Mouse (Mus musculus): ENCODE data around the gene Wrap53.
A peak's percentile ranks its signal among the peaks of the same experiment; 100 is the strongest.

Gene Wrap53

GRCm38 (mm10) chr11:69600098-69600497 is 20.0 kb upstream of the Wrap53 start:
- peak; percentile 76 for DNase-seq

GRCm38 (mm10) chr11:69599436-69599835 is 19.4 kb upstream of the Wrap53 start:
- no peak for DNase-seq

GRCm38 (mm10) chr11:69594853-69595252 is 14.8 kb upstream of the Wrap53 start:
- no peak for DNase-seq

DNA sequence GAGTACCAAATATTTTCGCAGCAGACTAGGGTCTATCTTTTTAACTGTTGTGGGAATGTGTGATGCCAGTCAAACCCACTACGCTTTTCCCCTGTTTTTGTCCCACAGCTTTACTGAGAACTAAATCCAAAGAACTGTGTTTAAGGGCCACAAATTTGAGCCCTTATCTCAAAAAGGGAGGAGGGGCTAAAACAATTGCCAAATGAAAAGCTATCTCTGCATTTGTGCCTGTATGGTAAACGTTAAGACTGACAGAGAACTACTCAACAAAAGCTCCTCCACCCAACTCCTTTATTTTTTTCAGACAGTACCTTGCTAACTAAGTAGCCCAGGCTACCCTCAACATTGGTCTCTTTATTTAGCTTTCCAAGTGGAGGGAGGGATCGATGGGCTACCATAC is 12.7 kb upstream of the Wrap53 start:
- no peak for DNase-seq

GRCm38 (mm10) chr11:69591899-69592637 is 12.0 kb upstream of the Wrap53 start:
- peak; percentile 72 for DNase-seq

GRCm38 (mm10) chr11:69591424-69591823 is 11.4 kb upstream of the Wrap53 start:
- no peak for DNase-seq

- no peak for DNase-seq
Measured at GRCm38 (mm10) chr11:69590622-69591021, 10.6 kb upstream of the Wrap53 start.

DNA sequence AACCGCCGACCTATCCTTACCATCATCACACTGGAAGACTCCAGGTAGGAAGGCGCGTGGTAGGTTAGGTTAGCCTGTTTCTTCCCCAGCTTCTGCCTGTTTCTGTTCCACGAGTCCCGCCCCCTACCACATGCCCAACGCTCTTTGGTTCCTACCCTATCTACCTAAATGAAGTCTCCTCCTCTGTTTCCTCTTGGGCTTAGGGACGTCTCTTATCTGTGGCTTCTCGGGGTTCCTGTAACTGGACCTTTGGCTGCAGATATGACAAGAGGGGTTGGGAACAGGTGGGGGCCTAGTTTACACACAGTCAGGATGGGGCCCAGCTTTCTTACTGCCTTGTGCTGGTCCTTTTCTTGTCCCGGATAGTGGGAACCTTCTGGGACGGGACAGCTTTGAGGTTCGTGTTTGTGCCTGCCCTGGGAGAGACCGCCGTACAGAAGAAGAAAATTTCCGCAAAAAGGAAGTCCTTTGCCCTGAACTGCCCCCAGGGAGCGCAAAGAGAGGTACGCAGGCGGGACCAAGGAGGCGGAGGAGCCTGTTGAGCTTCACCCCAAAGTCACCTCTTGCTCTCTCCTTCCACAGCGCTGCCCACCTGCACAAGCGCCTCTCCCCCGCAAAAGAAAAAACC is 9.3 kb upstream of the Wrap53 start:
- DNase-seq: peak; percentile 16

DNA sequence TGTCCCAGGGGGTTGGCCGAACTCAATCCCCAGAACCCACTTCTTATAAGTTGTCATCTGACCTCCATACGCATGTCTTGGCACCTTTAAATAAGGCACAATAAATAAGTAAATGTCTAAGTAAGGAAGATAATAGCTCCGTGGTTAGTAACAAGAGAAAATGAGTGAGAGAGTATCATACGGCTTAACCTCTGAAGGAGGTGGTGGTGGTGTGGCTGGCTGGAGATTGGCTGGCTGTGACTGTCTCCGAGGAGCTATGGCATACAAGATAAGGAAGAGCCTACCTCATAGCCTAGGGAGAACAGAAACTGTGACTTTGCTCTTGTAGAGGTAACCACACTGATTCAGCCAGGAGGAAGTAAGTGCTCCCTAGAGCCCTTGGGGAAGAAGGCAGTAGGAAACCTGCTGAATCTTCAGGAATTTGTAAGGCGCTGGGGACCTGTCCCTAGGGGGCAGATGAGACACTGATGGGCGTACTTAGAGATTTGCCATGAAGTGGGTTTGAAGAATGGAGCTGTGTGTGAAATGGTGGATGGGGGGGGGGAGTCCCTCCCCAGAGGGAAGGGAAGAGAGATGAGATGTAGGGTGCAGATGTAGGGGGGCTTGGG is 5.8 kb upstream of the Wrap53 start:
- DNase-seq: no peak

DNA sequence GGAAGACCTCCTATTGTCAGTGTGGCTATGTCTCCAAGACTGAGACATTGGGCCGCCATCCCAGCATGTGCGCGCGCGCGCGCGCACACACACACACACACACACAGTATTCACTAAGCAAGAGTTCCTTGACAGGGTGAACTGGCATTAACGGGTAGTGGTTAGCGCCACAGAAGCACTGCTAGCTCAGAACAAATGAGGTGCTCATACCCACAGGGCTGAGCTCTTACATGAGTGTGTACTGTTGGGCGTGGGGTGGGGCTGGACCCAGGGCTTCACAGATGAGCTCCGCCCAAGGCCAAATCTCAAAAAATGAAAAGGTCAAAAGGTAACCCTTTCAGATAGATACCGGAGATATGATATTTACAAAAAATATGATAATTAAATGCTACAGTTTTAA is 4.9 kb upstream of the Wrap53 start:
- DNase-seq: no peak

- DNase-seq: no peak
Measured at GRCm38 (mm10) chr11:69584008-69584407, 4.0 kb upstream of the Wrap53 start.

- peak; percentile 40 for DNase-seq
Measured at GRCm38 (mm10) chr11:69582230-69582805, 2.3 kb upstream of the Wrap53 start.

DNA sequence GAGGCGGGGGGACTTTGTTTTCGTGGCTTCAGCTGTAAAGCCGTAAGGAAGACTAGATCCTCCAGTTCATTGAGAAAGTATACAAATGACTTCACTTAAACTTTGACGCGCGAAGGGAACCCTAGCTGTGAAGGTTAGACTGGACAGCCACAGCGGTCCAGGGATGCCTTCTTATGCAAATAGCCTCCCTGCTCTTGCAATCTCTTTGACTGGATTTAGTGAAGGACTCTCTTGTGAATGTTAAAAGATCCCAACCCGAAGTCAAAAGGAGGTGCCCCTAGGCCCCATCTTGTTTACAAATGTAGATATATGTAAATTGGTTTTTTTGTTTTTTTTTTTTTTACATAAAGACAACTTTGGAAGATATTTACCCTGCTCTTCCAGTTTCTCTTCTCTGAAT is 1.8 kb upstream of the Wrap53 start:
- DNase-seq: no peak

DNA sequence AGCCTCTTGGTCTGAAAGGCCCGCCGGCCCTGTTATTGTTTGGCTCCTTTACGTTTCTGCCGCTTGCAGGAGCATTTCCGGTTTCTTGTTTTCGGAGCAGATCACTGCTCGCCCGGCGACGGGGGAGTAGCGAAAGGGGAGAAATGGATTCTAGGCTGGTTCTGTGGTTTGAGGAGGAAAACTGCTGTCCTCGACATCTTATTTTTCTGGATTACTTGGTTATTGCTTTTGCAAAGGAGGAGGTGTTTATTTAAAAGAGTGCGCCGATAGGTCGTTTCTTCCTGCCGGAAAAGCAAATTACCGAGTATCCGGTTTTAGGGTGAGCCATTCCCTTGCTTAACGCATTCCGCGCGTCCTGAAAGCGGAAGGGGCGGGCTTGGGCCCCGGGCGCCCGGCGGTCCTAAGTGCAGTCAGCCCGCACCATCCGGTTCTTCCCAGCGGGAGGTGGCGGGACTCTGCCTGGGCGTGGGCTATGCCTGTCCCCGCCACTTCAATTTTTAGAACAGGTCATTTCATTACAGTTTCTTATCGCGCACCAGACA is 1.2 kb upstream of the Wrap53 start:
- peak; percentile 94 for DNase-seq

DNA sequence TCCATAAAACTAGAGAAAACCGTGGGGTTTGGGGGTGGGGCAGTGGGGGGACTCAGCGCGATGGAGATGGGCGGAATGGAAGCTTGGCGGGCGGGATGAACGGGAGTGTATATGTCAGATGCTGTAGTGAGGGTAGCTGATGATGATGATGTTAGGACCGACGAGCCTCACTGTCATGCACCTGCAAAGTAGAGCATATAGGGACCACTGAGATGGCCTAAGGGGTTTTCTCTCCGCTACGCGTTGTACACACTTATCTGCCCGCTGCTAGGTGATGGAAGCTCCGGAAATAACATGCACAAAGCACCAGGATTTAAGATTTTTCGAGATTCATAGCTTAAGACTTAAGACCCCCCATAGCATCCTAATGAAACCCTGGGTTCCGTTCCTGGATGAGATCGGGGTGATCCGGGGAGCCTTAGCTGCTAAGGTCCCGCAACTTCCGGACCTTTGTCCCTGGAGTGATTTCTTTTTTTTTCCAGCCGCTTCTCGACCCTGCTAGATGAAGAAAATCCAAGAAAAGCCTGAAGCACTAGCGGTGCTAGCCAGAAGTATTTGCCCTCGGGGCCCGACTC is 604 bp upstream of the Wrap53 start:
- DNase-seq: no peak

- DNase-seq: peak; percentile 98
Measured at GRCm38 (mm10) chr11:69579128-69580017, 682 bp downstream of the Wrap53 start.

GRCm38 (mm10) chr11:69578301-69578700 is 1.8 kb downstream of the Wrap53 start:
- no peak for DNase-seq

- DNase-seq: no peak
Measured at GRCm38 (mm10) chr11:69576307-69576706, 3.7 kb downstream of the Wrap53 start.

- DNase-seq: no peak
Measured at GRCm38 (mm10) chr11:69575220-69575619, 4.8 kb downstream of the Wrap53 start.

DNA sequence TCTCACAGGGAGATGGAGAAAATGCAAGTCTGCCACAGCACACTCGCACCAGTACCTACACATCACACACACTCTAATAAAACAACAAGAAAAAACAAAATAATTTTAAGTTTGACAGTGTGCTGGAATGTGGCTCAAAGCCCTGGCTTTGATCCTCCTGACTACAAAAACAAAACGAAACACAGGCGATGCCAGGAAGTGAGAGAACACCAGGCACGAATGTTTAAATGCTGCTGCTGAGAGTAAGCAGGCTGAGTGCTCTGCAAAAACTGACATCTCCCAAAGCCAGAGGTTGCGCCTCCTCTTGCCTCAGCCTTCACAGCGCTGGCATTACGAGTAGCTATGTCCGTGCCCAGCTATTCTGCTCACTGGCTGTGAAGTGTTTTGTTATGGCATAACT is 14.9 kb downstream of the Wrap53 start:
- DNase-seq: no peak

DNA sequence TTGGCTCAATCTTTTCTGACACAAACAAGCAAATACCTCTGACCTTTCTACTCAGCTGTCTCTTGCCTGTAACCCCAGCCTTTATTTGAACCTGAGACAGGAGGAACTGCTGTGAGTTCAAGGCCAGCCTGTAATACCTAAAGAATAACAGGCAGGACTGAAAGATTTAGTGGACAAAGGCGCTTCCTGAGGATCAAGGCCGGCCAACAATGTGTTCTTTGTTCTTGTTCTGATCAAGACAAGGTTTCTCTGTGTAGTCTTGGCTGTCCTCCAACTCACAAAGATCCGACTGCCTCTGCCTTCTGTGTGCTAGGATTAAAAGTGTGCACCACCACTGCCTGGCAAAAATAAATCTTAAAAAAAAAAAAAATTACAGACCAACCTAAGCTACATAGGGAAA is 15.7 kb downstream of the Wrap53 start:
- DNase-seq: no peak

DNA sequence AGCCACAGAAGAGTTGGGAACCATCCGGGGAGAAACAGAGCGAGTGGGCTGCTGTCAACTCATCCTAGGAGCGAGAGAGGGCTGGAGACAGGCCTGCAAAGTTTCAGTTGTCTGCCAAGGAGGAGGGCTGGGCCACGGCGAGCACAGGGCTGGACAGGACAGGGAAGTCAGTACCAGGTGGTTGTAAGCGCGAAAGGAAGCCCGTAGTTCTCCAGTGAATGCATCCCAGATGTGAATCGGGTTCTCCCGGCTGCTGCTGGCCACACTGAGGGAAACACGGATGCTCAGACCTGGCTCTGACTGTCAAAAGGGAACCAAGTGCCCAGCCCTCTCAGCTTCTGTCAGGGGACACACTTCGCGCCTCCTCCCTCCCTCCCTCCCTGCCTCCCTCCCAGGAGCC is 16.7 kb downstream of the Wrap53 start:
- no peak for DNase-seq

Measured in cerebellum, adult 9-11 months (tissue).